8 mouse cellular contexts compared by ENCODE assay signal in genomic region chr16:97962151-97962948, GRCm38 (mm10). TPM values are rescaled to one million over a fixed set of nuclear protein-coding genes. Genes with fewer than 3 reads are reported as not detected.
DNase-seq lines count a peak whose midpoint lies in the region; ATAC-seq lines count a peak whose summit lies in the region.

C2cd2 (minus strand) TSS chr16:97962598.
Zbtb21 (minus strand) TSS chr16:97962622.

- intact Hi-C loops in gastrocnemius, postnatal 14 days (cut with DNase I; ENCODE audit: low total_unique reads), result no loop called here
- intact Hi-C loops in left cerebral cortex, postnatal 10 days (cut with DNase I), result loop anchor here (5.0 kb wide), 1 partner anchor 110 kb away; the partner anchor contains the start of gene Prdm15

- peak; percentile 83 for ATAC-seq in inflammation-experienced regulatory T-cells, adult 6 months
- peak; percentile 78 for ATAC-seq in megakaryocyte-erythroid progenitor cell, adult 5-6 weeks (replicated peaks; ENCODE audit: low FRiP score, low TSS enrichment, poor library complexity, severe bottlenecking)

- DNase-seq in adipocyte (ENCODE audit: low spot score), result peak; percentile 99
- peak; percentile 99 for DNase-seq in embryo, embryonic 10 days (ENCODE audit: low spot score)
- peak; percentile 97 for DNase-seq in gastrocnemius, postnatal 14 days
- peak; percentile 97 to 98 for DNase-seq in left cerebral cortex, postnatal 10 days (ENCODE audit: extremely low spot score in 1 of 2, low spot score in 2 of 2)
- DNase-seq in right cerebral cortex, postnatal 25 days, result peak; percentile 98
- DNase-seq in urinary bladder, postnatal 4 days (ENCODE audit: low spot score in 2 of 2), result peak; percentile 95 to 96

RNA-seq across cellular contexts. Expression of gene C2cd2, which starts in this region (rescaled TPM):
- 100 to 1,000 TPM in 1 of 2 experiments, 10 to 100 TPM in 1; 83.9 to 109 TPM for total RNA-seq in gastrocnemius, postnatal 14 days (2021)
- polyA plus RNA-seq in inflammation-experienced regulatory T-cells, adult 6 months (2017; shearing (Covaris generic)), result 10 to 100 TPM in 1 of 3 experiments, 1 to 10 TPM in 2; 5.7 to 12.8 (median 7.5) TPM
- 10 to 100 TPM; 17.5 to 26.6 TPM for total RNA-seq in left cerebral cortex, postnatal 10 days (2021)
- 10.0 and 19.5 TPM in 2 replicates for total RNA-seq in megakaryocyte-erythroid progenitor cell, adult 5-6 weeks (2014; fragmentation: Nextera tagmentation)
- 18.2 and 21.9 TPM in 2 replicates for total RNA-seq in megakaryocyte-erythroid progenitor cell, adult 5-6 weeks (2017)

RNA-seq across cellular contexts. Expression of gene Zbtb21, which starts in this region (rescaled TPM):
- total RNA-seq in gastrocnemius, postnatal 14 days (2021), result 1 to 10 TPM; 7.7 to 7.8 TPM
- 1 to 10 TPM; 5.5 to 7.9 (median 7.0) TPM for polyA plus RNA-seq in inflammation-experienced regulatory T-cells, adult 6 months (2017; shearing (Covaris generic))
- total RNA-seq in left cerebral cortex, postnatal 10 days (2021), result 10 to 100 TPM; 22.6 to 25.7 TPM
- total RNA-seq in megakaryocyte-erythroid progenitor cell, adult 5-6 weeks (2014; fragmentation: Nextera tagmentation), result 12.0 and 19.6 TPM in 2 replicates
- 7.5 and 10.3 TPM in 2 replicates for total RNA-seq in megakaryocyte-erythroid progenitor cell, adult 5-6 weeks (2017)

Comparison
In these comparisons a context has a peak if more than half of its experiments do, and no peak if none do; other contexts are left out.
1. Peak in every context shown above with its lines: DNase-seq and ATAC-seq.